Mouse (Mus musculus): ENCODE data around the gene Gm8890. TPM values are rescaled to one million over a fixed set of nuclear protein-coding genes. Genes with fewer than 3 reads are reported as not detected.
"Not testable (repeated sequence)": the region's sequence is repeated elsewhere in the genome, so short reads cannot be mapped to it uniquely, and the experiment has no call there.

Gm8890 gene
- total RNA-seq (2021): not detected in 2 replicates
- long read RNA-seq: 0 reads

DNA sequence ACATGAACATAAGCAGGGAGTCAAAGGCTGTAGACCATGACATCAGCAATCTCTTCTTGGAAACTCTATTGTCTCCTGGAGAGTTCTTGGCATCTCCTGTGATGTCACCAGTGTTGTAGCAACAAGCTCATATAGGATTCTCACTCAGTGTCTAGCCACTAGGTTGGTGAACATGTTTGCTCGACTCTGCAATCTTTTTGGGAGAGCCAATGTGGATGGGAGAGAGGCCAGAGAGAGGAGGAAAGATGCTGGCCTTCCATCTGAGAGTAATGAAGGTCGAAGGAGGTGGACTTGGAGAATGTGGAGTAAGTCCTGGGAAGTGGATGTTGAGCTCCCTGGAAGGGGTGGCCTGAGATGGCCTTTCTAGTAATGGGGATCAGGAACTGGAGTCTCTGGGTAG is at the start of gene Gm8890:
Gene Gm8890, plus strand, starts transcription at position 301 of the 400 bp plus-strand sequence.
- DNase-seq: not testable (repeated sequence)

DNA sequence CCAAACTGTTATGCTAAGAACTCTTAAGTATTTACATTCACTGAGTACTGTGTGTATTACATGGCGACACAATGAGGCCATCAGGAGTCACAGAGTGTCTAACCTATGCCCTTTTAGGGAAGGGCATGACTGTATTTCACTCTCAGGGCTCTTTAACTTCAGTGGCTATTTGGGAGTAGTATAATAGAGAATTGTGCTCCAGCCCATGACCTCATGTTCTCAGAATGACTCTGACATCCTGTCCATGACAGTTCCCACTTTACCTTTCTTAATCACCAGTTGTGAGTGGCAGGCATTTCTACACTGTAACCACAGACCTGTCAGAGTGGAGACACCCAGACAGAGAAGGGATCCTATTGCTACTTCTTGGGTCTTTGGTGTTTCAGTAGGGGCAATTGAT is 388 bp downstream of the Gm8890 start:
- not testable (repeated sequence) for DNase-seq

Other genes with a start within 250 kb of the Gm8890 start
- gene Gm8879, start 128.4 kb upstream of the Gm8890 start, total RNA-seq (2021): not detected in 2 replicates
- gene Gm5861, start 73.0 kb upstream of the Gm8890 start, total RNA-seq (2021): not detected in 2 replicates
- gene Speer1, start 85.5 kb downstream of the Gm8890 start, total RNA-seq (2021): not detected in 2 replicates
- not detected in 2 replicates for gene Gm8897, start 160.4 kb downstream of the Gm8890 start, total RNA-seq (2021)
- not detected in 2 replicates for gene Gm8906, start 246.7 kb downstream of the Gm8890 start, total RNA-seq (2021)

Measured in adrenal gland, postnatal 25 days (tissue).